Mouse (Mus musculus): Measurements from ENCODE around the gene Olfr1133. TPM values are rescaled to one million over a fixed set of nuclear protein-coding genes. Genes with fewer than 3 reads are reported as not detected.

Olfr1133 gene
- polyA plus RNA-seq (2012; rRNA removed) (not detected in 2 replicates), polyA plus RNA-seq (2014; fragmentation: Nextera tagmentation; extraction: Ambion mirVana) (not detected in 2 replicates)

- DNase-seq (ENCODE audit: low read depth in 3 of 3, low spot score in 3 of 3) (no peak), ATAC-seq (ENCODE audit: insufficient read depth) (no peak)
- no peaks in the 10 kb centered on the region for H3K36me3 ChIP-seq (replicated peaks; ENCODE audit: control insufficient read depth, insufficient read depth, low read depth)
- H3K27me3 ChIP-seq (ENCODE audit: control insufficient read depth, insufficient read depth, low read length) = no peaks in the 10 kb centered on the region
- no peak within 1 kb of the TSS for H3K4me2 ChIP-seq (ENCODE audit: low read depth)
- no peak within 1 kb of the TSS for H3K27ac ChIP-seq
- no peaks in the 10 kb centered on the region for H3K9me3 ChIP-seq (ENCODE audit: control insufficient read depth, low read length)
- no peaks in the 10 kb centered on the region for H3K4me1 ChIP-seq (replicated peaks; ENCODE audit: control insufficient read depth in 2 of 2, insufficient read depth in 2 of 2, low read length in 1 of 2)
- no peak for TF ChIP-seq CTCF (IDR thresholded peaks at IDR 0.05; ENCODE audit: low read depth)
- no peak for TF ChIP-seq EP300 (IDR thresholded peaks at IDR 0.05; ENCODE audit: low read depth)
- H3K9ac ChIP-seq (replicated peaks) = no peak within 1 kb of the TSS
- H3K4me3 ChIP-seq (ENCODE audit: insufficient read depth in 1 of 2, low read depth in 2 of 2, low read length in 2 of 2) = no peak within 1 kb of the TSS
Measured at GRCm38 (mm10) chr2:87647274-87647673, at the start of gene Olfr1133. Gene Olfr1133, minus strand, starts transcription at chr2:87647374.

GRCm38 (mm10) chr2:87693847-87694246 is 46.7 kb upstream of the Olfr1133 start, which contains the start of gene Olfr1136:
Gene Olfr1136, minus strand, starts transcription at chr2:87693947.
- no peak within 1 kb of the TSS for H3K27ac ChIP-seq
- no peaks in the 10 kb centered on the region for H3K4me1 ChIP-seq (replicated peaks; ENCODE audit: control insufficient read depth in 2 of 2, insufficient read depth in 2 of 2, low read length in 1 of 2)
- H3K27me3 ChIP-seq (ENCODE audit: control insufficient read depth, insufficient read depth, low read length) = no peaks in the 10 kb centered on the region
- H3K9me3 ChIP-seq (ENCODE audit: control insufficient read depth, low read length) = no peaks in the 10 kb centered on the region
- H3K4me2 ChIP-seq (ENCODE audit: low read depth) = no peak within 1 kb of the TSS
- H3K36me3 ChIP-seq (replicated peaks; ENCODE audit: control insufficient read depth, insufficient read depth, low read depth) = no peaks in the 10 kb centered on the region
- H3K4me3 ChIP-seq (ENCODE audit: insufficient read depth in 1 of 2, low read depth in 2 of 2, low read length in 2 of 2) = no peak within 1 kb of the TSS
- TF ChIP-seq EP300 (IDR thresholded peaks at IDR 0.05; ENCODE audit: low read depth) (no peak), CTCF (IDR thresholded peaks at IDR 0.05; ENCODE audit: low read depth) (no peak)
- no peak within 1 kb of the TSS for H3K9ac ChIP-seq (replicated peaks)
- no peak for ATAC-seq (ENCODE audit: insufficient read depth)
- DNase-seq (ENCODE audit: low read depth in 3 of 3, low spot score in 3 of 3) = no peak

GRCm38 (mm10) chr2:87673564-87673963 is 26.4 kb upstream of the Olfr1133 start, which contains the start of gene Olfr1135:
Gene Olfr1135, minus strand, starts transcription at chr2:87673664.
- H3K27me3 ChIP-seq (ENCODE audit: control insufficient read depth, insufficient read depth, low read length) = no peaks in the 10 kb centered on the region
- no peak within 1 kb of the TSS for H3K27ac ChIP-seq
- WGBS (ENCODE audit: insufficient replicate concordance) = 5% methylated on average over 1 of the region's 1 CpGs
- H3K36me3 ChIP-seq (replicated peaks; ENCODE audit: control insufficient read depth, insufficient read depth, low read depth) = no peaks in the 10 kb centered on the region
- no peak within 1 kb of the TSS for H3K9ac ChIP-seq (replicated peaks)
- no peak for DNase-seq (ENCODE audit: low read depth in 3 of 3, low spot score in 3 of 3)
- TF ChIP-seq EP300 (IDR thresholded peaks at IDR 0.05; ENCODE audit: low read depth) (no peak), CTCF (IDR thresholded peaks at IDR 0.05; ENCODE audit: low read depth) (no peak)
- no peak within 1 kb of the TSS for H3K4me3 ChIP-seq (ENCODE audit: insufficient read depth in 1 of 2, low read depth in 2 of 2, low read length in 2 of 2)
- ATAC-seq (ENCODE audit: insufficient read depth) = no peak
- no peaks in the 10 kb centered on the region for H3K4me1 ChIP-seq (replicated peaks; ENCODE audit: control insufficient read depth in 2 of 2, insufficient read depth in 2 of 2, low read length in 1 of 2)
- no peak within 1 kb of the TSS for H3K4me2 ChIP-seq (ENCODE audit: low read depth)
- no peaks in the 10 kb centered on the region for H3K9me3 ChIP-seq (ENCODE audit: control insufficient read depth, low read length)

GRCm38 (mm10) chr2:87658360-87658759 is 11.2 kb upstream of the Olfr1133 start, which contains the start of gene Olfr1134:
Gene Olfr1134, minus strand, starts transcription at chr2:87658460.
- ATAC-seq (ENCODE audit: insufficient read depth) (no peak), DNase-seq (ENCODE audit: low read depth in 3 of 3, low spot score in 3 of 3) (no peak)

GRCm38 (mm10) chr2:87642441-87642840 is 4.7 kb downstream of the Olfr1133 start:
- Histone ChIP-seq H3K27ac (no peak overlapping the region), H3K36me3 (replicated peaks; ENCODE audit: control insufficient read depth, insufficient read depth, low read depth) (no peaks in the 10 kb centered on the region), H3K9me3 (ENCODE audit: control insufficient read depth, low read length) (no peaks in the 10 kb centered on the region), H3K4me2 (ENCODE audit: low read depth) (no peak overlapping the region), H3K9ac (replicated peaks) (no peak overlapping the region), H3K4me3 (ENCODE audit: insufficient read depth in 1 of 2, low read depth in 2 of 2, low read length in 2 of 2) (no peak overlapping the region), H3K27me3 (ENCODE audit: control insufficient read depth, insufficient read depth, low read length) (no peaks in the 10 kb centered on the region), H3K4me1 (replicated peaks; ENCODE audit: control insufficient read depth in 2 of 2, insufficient read depth in 2 of 2, low read length in 1 of 2) (no peaks in the 10 kb centered on the region)
- ATAC-seq (ENCODE audit: insufficient read depth) (no peak), DNase-seq (ENCODE audit: low read depth in 3 of 3, low spot score in 3 of 3) (no peak)
- TF ChIP-seq EP300 (IDR thresholded peaks at IDR 0.05; ENCODE audit: low read depth) (no peak), CTCF (IDR thresholded peaks at IDR 0.05; ENCODE audit: low read depth) (no peak)

More at GRCm38 (mm10) chr2:87658360-87658759, 11.2 kb upstream of the Olfr1133 start, which contains the start of gene Olfr1134:
- Histone ChIP-seq H3K4me2 (ENCODE audit: low read depth) (no peak within 1 kb of the TSS), H3K36me3 (replicated peaks; ENCODE audit: control insufficient read depth, insufficient read depth, low read depth) (no peaks in the 10 kb centered on the region), H3K4me1 (replicated peaks; ENCODE audit: control insufficient read depth in 2 of 2, insufficient read depth in 2 of 2, low read length in 1 of 2) (no peaks in the 10 kb centered on the region), H3K27me3 (ENCODE audit: control insufficient read depth, insufficient read depth, low read length) (no peaks in the 10 kb centered on the region), H3K27ac (no peak within 1 kb of the TSS), H3K9ac (replicated peaks) (no peak within 1 kb of the TSS), H3K9me3 (ENCODE audit: control insufficient read depth, low read length) (no peaks in the 10 kb centered on the region), H3K4me3 (ENCODE audit: insufficient read depth in 1 of 2, low read depth in 2 of 2, low read length in 2 of 2) (no peak within 1 kb of the TSS)
- 46% methylated on average over 2 of the region's 2 CpGs for WGBS (ENCODE audit: insufficient replicate concordance)
- TF ChIP-seq EP300 (IDR thresholded peaks at IDR 0.05; ENCODE audit: low read depth) (no peak), CTCF (IDR thresholded peaks at IDR 0.05; ENCODE audit: low read depth) (no peak)
